Mouse (Mus musculus) adrenal gland, postnatal 4 days (tissue): ENCODE measurements around the gene Tcaf3. TPM values are rescaled to one million over a fixed set of nuclear protein-coding genes. Genes with fewer than 3 reads are reported as not detected.

ENCODE experiments used
- DNase-seq, 2 experiments: peaks; one replicate each; pipeline ENCODE4 v3.0.0; 2021 to 2022; ENCODE audit warnings: low spot score in 2 of 2, mixed read lengths in 2 of 2
- long read RNA-seq, 2 experiments: library from polyadenylated mRNA; stranded (forward); transcript quantifications; one replicate each; pipeline ENCODE4 v2.0.0; 2021
- total RNA-seq, 2 experiments: library from RNA; stranded (reverse); gene quantifications; 2 replicates each; pipeline ENCODE4 v1.2.3; 2021

Gene Tcaf3
- not detected for total RNA-seq
- long read RNA-seq, experiment 1: 0 reads
- long read RNA-seq, experiment 2: 0 reads

DNA sequence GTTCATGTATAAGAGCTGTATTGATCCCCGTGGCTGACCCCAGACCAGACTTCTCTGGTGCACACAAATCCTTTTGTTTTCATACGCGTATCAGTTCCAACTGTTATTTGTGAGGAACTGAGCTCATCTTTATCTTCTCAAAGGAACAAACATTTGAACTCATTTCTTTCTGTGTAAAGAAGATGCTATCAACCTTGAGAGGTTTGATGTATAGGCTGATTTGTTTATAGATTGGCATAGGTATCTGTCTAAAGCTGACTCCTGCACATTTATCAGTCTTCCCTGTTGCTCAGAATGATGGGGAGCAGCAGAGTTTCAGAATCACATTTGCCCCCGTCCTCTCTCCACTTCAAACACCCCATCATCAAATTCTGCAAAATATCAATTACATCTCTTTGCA, at the start of gene Tcaf3:
Tcaf3 (minus strand) TSS at position 101 of the 400 bp plus-strand sequence.
- DNase-seq: no peak

DNA sequence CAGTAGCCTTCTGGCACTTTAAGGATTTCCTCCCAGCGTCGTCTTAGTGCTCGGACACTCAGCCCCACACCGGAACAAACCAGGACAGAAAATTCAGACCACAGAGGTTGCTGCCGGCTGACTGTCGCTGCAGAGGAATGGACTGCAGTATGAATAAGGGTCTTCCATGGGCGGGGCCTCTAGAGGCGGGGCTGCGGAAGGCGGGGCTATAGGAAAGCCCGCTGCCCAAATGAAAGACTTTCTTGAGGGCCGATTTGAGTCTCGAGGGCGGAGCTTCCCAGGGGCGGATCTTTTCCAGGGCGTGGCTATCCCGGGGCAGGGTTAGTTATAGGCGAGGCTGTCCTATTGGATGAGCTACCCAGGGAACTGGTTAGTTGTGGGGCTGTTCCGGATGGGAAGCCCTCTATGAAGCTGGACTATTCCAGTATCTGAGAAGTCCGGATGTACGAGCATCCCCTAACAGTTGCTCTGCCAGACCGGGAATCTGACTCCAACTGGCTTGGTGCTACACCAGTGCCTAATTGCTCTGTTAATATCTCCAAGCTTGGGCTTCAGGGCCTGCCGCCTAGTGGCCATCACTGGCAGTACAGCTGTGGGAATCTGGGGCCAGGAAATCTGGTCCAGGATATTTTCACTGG, 47.5 kb upstream of the Tcaf3 start, which contains the start of gene Tcaf2:
Tcaf2 (minus strand) TSS at position 343 of the 638 bp plus-strand sequence.
- DNase-seq: peak; percentile 47 to 74

DNA sequence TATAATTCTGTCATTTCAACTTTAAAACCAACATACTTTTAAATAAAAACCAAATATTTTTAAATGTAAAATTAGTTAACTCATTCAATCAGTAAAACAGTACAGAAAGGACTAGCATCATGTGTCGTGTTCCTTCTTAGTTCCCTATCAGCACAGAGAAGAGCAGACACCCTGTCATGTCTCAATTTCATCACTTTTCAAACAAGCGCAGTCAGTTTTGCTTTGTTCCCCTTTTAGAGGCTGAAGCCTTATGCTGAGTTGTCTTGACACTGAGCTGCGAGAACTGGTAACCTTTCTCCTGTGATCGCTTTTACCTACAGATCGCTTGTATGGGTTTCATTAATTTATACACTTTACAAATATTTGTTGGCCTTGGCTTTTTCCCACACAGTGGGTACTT, 36.9 kb upstream of the Tcaf3 start:
- DNase-seq: no peak

DNA sequence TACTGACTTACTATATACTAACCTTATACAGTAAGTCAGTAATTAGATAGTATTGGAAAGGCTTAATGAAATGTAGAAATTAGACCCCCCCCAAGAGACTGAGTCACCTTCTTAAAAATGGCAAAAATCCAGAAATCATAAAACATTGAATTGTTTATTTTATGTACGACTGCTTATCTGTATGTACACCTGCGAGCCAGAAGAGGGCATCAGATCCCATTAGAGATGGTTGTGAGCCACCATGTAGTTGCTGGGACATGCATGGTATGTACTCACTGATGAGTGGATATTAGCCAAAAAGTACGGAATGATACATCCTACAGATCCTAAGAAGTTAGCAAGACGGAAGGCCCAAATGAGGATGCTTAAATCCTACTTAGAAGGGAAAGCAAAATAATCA, 33.9 kb upstream of the Tcaf3 start:
- no peak for DNase-seq

DNA sequence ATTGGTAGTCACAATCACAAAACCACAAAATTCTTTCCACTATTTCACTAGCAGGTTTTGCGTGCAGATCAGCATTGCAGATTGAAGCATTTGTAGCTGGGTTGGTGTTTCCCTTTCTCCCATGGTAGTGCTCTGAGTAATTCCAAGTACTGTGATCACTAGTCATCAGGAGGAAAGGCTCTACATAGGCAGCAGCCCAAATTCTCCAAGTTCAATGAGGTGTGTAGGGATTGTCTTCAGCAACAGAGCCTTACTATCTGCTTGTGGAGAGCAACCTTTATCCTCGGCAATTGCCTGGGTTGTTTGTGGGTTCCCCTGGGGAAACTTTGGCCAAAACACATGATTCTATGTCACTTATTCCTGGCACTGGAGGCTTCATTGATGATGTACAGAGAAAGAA, 19.4 kb upstream of the Tcaf3 start:
- no peak for DNase-seq

DNA sequence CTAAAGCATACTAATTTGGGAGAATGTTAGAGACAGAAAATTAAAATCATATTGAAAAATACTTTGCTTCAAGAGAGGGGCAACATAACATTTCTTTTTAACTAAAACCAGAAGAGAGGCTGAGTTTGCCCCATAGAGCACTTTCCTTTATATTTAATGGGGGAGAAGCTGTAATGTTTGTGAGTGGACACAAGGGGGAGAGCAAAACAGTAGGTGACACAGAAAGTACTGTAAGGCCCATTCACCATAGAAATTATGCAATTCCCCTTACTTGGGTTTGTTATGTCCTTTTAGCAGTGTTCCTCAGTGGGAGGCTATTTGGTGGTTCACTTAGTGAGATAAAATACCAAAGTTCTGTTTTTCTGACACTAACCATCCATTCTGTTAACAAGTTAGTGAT, 14.7 kb upstream of the Tcaf3 start:
- no peak for DNase-seq

DNA sequence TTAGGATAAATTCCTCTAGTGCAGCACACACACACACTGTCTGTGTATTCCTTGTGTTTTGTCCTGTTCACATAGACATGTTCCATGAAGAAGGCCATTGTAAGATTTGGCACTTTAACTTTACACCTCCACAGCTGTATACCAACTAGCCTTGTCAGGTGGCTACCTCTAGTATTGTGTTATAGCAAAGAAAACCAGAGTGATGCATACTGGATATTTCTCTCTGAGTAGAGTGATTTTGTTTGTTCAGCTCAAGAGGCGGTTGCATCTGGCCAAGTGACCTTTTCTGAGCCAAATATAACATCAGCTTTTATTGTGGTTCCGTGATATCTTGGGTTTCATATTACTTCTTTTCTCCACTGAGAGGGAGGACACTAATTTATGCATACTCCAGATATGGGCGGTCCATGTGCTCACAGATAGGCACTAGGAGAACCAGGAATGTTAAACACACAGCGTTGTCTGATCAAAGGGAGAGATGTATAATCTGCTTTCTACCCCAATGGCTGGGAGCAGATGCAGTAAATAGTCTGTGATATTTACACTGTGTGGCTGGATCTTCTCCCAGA, 13.5 kb upstream of the Tcaf3 start:
- DNase-seq: no peak

DNA sequence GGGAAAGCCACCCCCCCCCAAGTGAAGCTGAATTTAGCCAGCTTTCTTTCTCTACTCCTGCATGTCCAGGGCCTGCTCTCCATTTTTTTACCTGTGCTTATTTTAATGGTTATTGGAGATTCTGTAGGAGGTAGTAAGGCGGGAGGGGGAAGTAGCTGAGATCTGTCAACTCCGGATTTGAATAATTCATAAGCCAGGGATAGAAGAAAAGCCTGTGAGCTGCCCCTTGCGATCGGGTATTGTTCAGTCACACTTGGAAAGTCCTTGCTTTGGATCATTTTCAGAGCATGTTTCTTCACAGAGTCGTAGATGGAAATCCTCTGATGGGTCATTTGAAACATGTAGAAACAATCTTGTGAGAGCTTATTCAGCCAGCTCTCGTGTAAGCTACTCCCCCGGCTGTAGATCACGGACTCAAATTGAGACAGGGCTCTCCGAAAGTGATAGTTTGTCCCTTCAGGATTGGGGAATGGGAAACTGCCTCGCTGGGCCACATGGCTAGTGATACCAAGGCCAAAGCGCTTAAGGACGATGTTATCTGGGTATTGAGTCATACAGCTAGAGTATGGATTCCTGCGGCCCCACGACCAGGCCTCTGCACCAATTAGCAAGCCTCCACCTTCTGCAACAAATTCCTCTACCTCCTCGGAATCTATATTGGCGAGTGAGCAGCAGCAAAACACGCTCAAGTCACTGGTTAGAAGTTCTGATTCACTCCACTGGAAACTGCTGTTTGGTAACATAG, 4.2 kb downstream of the Tcaf3 start:
- no peak for DNase-seq

DNA sequence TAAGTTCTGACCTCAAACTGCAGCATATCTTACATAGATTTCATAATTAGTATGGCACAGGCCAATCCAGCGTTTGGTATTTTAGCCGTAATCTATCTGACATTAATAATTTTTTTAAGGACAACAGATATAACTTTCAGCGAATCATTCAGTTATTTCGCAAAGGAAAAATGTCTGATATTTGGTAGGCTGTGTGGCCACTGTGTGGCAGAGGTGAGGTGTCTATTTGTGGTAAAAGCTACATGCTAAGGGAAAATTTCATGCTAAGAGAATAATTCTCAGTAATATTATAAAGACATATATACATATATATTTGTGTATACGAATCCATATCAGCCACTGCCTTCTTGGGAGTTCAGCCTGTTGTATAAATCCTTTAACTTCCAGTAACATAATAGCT, 10.9 kb downstream of the Tcaf3 start:
- DNase-seq: no peak

DNA sequence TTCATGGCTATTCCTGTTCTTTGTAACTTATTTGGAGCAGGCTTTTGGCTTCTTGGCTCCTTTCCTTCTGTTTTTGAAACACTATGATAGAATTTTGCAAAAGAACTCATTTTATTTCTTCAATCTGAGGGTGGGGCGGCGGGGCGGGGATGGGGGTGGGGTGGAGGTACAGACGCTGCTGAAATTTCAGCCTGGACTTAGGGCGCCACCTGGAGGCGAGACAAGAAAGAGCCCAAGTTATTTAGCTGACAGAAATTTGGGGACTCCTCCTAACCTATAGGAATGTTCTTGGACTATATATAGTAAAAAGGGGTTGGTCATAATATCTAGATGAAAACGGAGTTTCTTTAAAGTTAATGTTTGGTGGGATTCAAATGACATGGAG, 14.0 kb downstream of the Tcaf3 start:
- DNase-seq: peak; percentile 26 to 34

DNA sequence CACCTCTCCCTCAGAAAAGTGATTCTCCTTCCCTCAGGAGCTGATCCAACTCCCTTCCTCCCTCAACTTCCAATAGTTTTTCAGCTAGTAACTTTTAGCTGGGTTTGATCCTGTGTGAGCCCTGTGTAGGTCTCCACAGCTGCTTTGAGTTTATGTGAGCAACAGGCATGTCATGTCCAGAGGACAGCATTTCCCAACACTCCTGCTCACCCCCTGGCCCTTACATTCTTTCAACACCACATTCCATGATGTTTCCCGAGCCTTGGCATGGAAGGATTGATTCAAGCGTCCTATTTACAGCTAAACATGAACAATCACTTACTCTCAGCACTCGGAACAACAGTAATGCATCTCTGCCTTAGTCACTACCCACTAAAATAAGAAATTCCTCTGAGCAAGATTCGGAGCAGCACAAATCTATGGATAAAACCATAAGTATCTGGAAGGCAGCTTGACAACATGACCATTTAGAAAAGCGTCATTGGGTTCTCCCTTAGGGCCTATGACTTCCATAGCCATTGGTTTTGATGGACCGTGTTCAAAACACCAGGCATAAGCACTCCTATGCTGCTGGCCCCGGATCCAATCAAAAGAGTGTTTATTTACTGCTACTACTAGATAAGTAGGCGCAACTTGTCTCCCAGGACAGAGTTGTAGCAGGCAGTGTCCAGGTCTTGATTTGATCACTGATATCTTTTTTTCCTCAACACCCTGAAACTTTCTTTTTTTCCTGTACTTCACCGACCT, 14.6 kb downstream of the Tcaf3 start:
- no peak for DNase-seq

DNA sequence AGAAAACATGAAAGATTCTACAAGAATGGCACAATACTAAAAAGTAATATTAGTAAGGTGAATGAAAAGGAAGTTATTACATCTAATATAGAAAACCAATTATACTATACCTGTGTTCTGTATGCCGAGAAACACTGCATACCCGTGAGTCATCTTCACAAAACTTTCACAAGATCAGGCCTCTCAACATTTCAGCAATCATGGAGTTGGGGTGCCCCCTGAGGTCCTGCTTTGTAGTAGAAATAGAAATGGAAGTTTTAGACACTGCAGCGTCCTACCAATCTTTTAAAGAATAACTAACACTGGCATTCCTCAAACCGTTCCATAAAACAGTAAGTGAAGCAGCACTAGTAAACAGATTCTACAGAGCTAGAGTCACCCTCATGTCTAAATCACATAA, 18.8 kb downstream of the Tcaf3 start:
- DNase-seq: no peak

DNA sequence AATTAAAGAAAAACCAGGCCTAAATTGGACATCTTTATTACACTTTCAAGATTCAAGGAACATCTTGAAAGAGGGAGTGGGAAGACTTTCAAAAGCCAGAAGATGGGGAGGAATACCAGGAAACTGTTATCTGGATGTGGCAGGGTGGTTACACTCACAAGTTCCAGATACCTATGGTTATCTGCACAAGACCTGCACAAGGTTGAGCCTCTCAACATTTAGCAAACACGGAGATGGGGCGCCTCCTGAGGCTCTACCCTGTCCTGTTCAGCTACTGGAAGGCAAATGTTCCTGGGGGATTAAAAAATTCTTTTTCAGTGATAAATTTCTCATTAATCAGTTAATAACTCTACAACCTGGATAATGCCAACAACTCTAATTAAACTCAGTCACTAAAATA, 20.1 kb downstream of the Tcaf3 start:
- DNase-seq: no peak

DNA sequence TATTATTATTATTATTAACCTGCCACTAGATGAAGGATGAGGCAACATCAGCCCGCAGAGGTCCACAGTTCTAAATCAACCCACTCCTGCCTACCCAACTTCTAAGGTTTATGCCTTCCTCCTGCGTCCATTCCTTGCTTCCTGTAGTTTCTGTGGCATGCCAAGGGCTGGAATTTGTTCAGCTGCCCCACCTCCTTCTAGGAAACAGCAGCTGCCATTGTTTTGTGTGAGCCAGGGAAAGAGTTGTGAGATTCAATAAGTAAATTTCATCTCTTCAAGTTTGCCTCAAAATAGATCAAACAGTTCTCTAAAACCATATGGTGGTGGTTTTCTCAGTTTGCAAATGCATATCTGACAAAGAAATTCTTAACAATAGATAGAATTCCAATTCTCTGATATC, 29.3 kb downstream of the Tcaf3 start:
- DNase-seq: no peak

DNA sequence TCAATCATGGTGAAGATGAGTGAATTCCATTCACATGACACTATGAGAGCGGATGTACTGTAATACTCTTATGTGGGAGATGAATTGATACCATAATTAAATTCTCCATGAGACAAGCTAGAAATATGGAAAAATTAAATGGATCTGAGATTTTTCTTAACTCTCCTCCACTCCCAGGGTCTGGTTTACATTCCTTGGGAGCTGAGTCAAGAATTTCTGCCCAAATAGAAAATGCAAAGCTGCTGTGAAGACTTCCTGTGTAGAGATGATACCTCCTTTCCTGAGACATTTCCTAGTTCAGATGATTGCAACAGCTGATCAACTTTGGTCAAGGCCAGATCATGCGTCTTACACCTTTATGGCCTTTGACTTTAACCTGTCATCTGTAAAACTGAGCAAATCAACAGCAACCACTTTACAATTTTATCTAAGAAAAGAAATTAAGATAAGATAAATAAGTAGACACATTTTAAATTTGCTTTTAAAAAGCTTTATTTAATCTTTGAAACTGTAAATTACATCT, 31.4 kb downstream of the Tcaf3 start:
- no peak for DNase-seq

DNA sequence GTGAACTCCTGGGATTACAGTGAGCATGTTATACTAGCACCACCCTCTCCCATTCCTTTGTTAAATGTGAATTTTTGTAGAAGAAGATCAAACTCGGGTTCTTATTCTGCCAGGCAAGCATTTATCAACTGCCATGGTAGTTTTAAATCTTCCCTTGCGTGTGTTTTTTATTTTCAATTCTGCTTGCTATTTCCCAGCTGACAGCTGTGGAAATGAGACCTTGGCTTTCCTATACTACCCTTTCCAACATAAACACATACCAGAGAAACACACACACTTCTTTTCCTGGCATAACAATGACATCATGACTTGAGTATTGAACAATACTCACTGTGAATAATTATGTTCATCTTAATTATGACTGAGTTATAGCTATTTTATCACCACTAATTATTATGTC, 35.2 kb downstream of the Tcaf3 start:
- DNase-seq: no peak

DNA sequence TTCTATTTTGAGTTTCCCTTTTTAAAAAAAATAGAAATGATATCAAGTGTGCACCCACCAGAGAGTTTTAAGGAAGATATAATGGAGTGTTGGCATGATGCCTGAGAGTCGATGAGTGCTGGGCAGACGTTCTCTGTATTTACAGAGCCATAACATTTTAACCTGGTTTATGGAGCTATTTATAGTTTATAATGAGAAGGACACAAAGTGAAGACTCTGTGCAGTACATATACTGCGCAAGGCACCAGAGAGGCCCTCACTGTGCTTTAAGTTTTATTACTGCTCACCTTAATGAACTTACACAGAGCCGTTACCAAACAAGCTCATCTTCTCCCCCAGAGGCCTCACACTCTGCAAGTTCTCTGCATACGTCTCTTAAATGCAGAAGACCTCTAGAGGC, 36.6 kb downstream of the Tcaf3 start:
- no peak for DNase-seq

DNA sequence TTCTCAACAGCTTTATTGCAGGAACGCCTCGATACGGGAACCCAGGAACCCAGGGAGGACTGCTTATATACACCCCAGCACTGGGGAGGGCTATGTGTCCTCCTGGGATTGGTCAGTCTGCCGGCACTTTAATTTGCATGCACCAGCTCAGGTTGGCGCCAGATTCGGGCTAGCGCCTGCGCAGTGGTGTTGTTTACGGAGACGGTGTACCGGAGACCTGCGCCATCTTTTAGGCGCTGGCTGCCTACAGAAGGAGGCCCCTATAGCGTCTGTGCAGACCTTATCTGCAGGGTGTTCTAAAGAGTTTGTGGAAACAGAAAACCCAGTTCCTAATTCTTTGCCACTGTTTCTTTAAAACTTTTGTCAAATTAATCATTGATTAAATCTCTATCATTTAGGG, 38.9 kb downstream of the Tcaf3 start:
- DNase-seq: no peak

DNA sequence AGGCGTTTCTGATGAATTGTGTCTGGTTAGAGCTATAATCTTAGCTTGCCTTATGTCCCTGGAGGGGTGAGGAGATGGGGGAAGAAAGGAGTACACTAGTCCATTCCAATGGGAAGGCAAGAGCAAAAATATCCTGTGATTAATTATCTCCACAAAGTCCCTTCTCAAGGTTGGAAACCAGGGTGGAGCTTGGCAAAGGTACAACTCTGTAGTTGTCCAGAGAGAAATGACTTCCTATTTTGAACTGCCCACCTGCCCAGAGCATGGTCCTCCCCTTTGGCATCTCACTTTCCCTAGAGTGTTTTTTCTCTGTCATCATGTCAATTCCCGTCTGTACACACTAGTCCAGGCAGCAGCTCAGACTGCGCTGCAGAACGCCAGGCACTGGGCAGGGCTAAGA, 50.0 kb downstream of the Tcaf3 start, which contains the start of gene Olfr455:
Olfr455 (minus strand) TSS at position 127 of the 400 bp plus-strand sequence.
- DNase-seq: no peak

DNA sequence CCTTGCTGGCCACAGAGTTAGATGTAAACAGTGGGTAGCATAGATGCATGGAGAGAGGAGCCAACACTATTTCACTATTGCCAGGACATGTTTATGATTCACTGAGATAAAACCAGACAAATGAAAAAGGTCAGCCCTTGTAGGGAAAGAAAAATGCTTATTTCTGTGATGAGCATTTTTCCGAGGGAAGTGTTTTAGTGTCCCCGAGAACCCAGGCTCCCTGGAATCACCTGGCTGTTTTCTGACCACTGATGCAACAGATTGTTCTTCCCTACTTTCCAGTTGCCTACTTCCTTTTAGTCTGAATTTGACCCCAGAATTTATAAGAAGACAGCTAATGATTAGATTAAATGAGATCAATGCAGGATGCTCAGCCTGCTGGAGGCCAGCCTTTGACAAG, 51.3 kb downstream of the Tcaf3 start:
- DNase-seq: no peak

DNA sequence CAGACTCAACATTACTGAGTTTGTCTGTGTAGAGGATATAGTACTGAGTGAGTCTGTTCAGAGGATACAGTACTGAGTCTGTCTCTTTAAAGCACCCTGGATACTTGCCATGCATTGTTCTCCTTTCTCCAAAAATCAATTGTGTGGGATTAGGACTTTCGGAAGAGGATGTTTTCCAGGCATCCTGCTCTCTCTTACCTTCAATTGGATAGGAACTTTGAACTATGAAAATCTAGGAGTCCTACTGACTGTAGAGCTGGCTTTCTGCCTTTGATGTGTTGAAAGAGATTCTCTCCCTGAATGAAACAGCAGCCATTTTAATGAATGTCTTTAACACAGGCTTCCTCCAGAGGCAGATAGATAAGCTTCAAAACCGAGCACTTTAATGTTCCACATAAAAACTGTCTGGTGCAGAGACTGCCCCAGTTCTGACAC, 52.0 kb downstream of the Tcaf3 start:
- no peak for DNase-seq
